Mouse (Mus musculus): ENCODE data around the gene Hnrnpll. TPM values are rescaled to one million over a fixed set of nuclear protein-coding genes. Genes with fewer than 3 reads are reported as not detected.

Hnrnpll gene
- polyA plus RNA-seq, 1 experiment from 2014 or later: 44.4 TPM

GRCm38 (mm10) chr17:80090551-80090950 is 28.4 kb upstream of the Hnrnpll start:
- Histone ChIP-seq H3K4me2 (ENCODE audit: low read depth, low read length) (no peak overlapping the region), H3K36me3 (ENCODE audit: control insufficient read depth, insufficient read depth) (no peaks in the 10 kb centered on the region), H3K9ac (ENCODE audit: low read length) (no peak overlapping the region), H3K27ac (ENCODE audit: low read length) (no peak overlapping the region), H3K9me3 (replicated peaks; ENCODE audit: control insufficient read depth, low read length) (no peaks in the 10 kb centered on the region; the same call in 1 of the 2 replicates), H3K4me1 (ENCODE audit: control insufficient read depth, insufficient read depth, low read length) (peaks cover under 1% of the 10 kb centered on the region), H3K4me3 (ENCODE audit: low read length) (no peak overlapping the region), H3K27me3 (ENCODE audit: control insufficient read depth, insufficient read depth, low read length) (no peaks in the 10 kb centered on the region)
- ATAC-seq (replicated peaks; ENCODE audit: extremely low read depth, insufficient read depth, low FRiP score): no peak
- WGBS: 60% methylated on average over 4 of the region's 4 CpGs

- Histone ChIP-seq H3K4me3 (ENCODE audit: low read length) (no peak overlapping the region), H3K9me3 (replicated peaks; ENCODE audit: control insufficient read depth, low read length) (no peaks in the 10 kb centered on the region; the same call in 1 of the 2 replicates), H3K4me2 (ENCODE audit: low read depth, low read length) (no peak overlapping the region), H3K9ac (ENCODE audit: low read length) (no peak overlapping the region), H3K27me3 (ENCODE audit: control insufficient read depth, insufficient read depth, low read length) (no peaks in the 10 kb centered on the region), H3K36me3 (ENCODE audit: control insufficient read depth, insufficient read depth) (no peaks in the 10 kb centered on the region), H3K4me1 (ENCODE audit: control insufficient read depth, insufficient read depth, low read length) (peaks cover 7% of the 10 kb centered on the region; the same call in 1 of the 2 replicates), H3K27ac (ENCODE audit: low read length) (no peak overlapping the region)
- WGBS: 84% methylated on average over 3 of the region's 3 CpGs
- ATAC-seq (replicated peaks; ENCODE audit: extremely low read depth, insufficient read depth, low FRiP score): no peak
These were observed 26.0 kb upstream of the Hnrnpll start for GRCm38 (mm10) chr17:80088168-80088567.

GRCm38 (mm10) chr17:80086591-80086990 is 24.5 kb upstream of the Hnrnpll start:
- 82% methylated on average over 11 of the region's 11 CpGs for WGBS
- H3K4me3 ChIP-seq (ENCODE audit: low read length): no peak overlapping the region
- H3K4me1 ChIP-seq (ENCODE audit: control insufficient read depth, insufficient read depth, low read length): peaks cover 7% of the 10 kb centered on the region; the same call in 1 of the 2 replicates
- H3K9me3 ChIP-seq (replicated peaks; ENCODE audit: control insufficient read depth, low read length): no peaks in the 10 kb centered on the region; the same call in 1 of the 2 replicates
- no peak overlapping the region for H3K27ac ChIP-seq (ENCODE audit: low read length)
- H3K4me2 ChIP-seq (ENCODE audit: low read depth, low read length): no peak overlapping the region
- no peak for ATAC-seq (replicated peaks; ENCODE audit: extremely low read depth, insufficient read depth, low FRiP score)
- no peaks in the 10 kb centered on the region for H3K27me3 ChIP-seq (ENCODE audit: control insufficient read depth, insufficient read depth, low read length)
- no peak overlapping the region for H3K9ac ChIP-seq (ENCODE audit: low read length)
- H3K36me3 ChIP-seq (ENCODE audit: control insufficient read depth, insufficient read depth): no peaks in the 10 kb centered on the region

GRCm38 (mm10) chr17:80084424-80084823 is 22.3 kb upstream of the Hnrnpll start:
- WGBS: 32% methylated on average over 9 of the region's 9 CpGs

GRCm38 (mm10) chr17:80083223-80083622 is 21.1 kb upstream of the Hnrnpll start:
- Histone ChIP-seq H3K27ac (ENCODE audit: low read length) (no peak overlapping the region), H3K9ac (ENCODE audit: low read length) (no peak overlapping the region), H3K4me3 (ENCODE audit: low read length) (no peak overlapping the region), H3K27me3 (ENCODE audit: control insufficient read depth, insufficient read depth, low read length) (no peaks in the 10 kb centered on the region), H3K4me2 (ENCODE audit: low read depth, low read length) (no peak overlapping the region), H3K36me3 (ENCODE audit: control insufficient read depth, insufficient read depth) (no peaks in the 10 kb centered on the region), H3K4me1 (ENCODE audit: control insufficient read depth, insufficient read depth, low read length) (peaks cover 7% of the 10 kb centered on the region; the same call in 1 of the 2 replicates), H3K9me3 (replicated peaks; ENCODE audit: control insufficient read depth, low read length) (no peaks in the 10 kb centered on the region; the same call in 1 of the 2 replicates)
- 73% methylated on average over 6 of the region's 6 CpGs for WGBS
- no peak for ATAC-seq (replicated peaks; ENCODE audit: extremely low read depth, insufficient read depth, low FRiP score)

More at GRCm38 (mm10) chr17:80084424-80084823, 22.3 kb upstream of the Hnrnpll start:
- no peaks in the 10 kb centered on the region for H3K27me3 ChIP-seq (ENCODE audit: control insufficient read depth, insufficient read depth, low read length)
- H3K27ac ChIP-seq (ENCODE audit: low read length): peak overlapping the region; percentile 64
- no peaks in the 10 kb centered on the region for H3K36me3 ChIP-seq (ENCODE audit: control insufficient read depth, insufficient read depth)
- no peak overlapping the region for H3K4me3 ChIP-seq (ENCODE audit: low read length)
- no peaks in the 10 kb centered on the region; the same call in 1 of the 2 replicates for H3K9me3 ChIP-seq (replicated peaks; ENCODE audit: control insufficient read depth, low read length)
- peak overlapping the region; percentile 11; the same call in 1 of the 2 replicates for H3K4me2 ChIP-seq (ENCODE audit: low read depth, low read length)
- H3K9ac ChIP-seq (ENCODE audit: low read length): no peak overlapping the region
- peak; percentile 73 for ATAC-seq (replicated peaks; ENCODE audit: extremely low read depth, insufficient read depth, low FRiP score)
- H3K4me1 ChIP-seq (ENCODE audit: control insufficient read depth, insufficient read depth, low read length): peaks cover 7% of the 10 kb centered on the region; the same call in 1 of the 2 replicates

GRCm38 (mm10) chr17:80078726-80079125 is 16.6 kb upstream of the Hnrnpll start:
- H3K4me1 ChIP-seq (ENCODE audit: control insufficient read depth, insufficient read depth, low read length): no peaks in the 10 kb centered on the region
- H3K4me2 ChIP-seq (ENCODE audit: low read depth, low read length): no peak overlapping the region
- H3K27me3 ChIP-seq (ENCODE audit: control insufficient read depth, insufficient read depth, low read length): no peaks in the 10 kb centered on the region
- H3K36me3 ChIP-seq (ENCODE audit: control insufficient read depth, insufficient read depth): no peaks in the 10 kb centered on the region
- no peaks in the 10 kb centered on the region for H3K9me3 ChIP-seq (replicated peaks; ENCODE audit: control insufficient read depth, low read length)
- H3K9ac ChIP-seq (ENCODE audit: low read length): no peak overlapping the region
- no peak overlapping the region for H3K4me3 ChIP-seq (ENCODE audit: low read length)
- H3K27ac ChIP-seq (ENCODE audit: low read length): no peak overlapping the region
- 80% methylated on average over 4 of the region's 4 CpGs for WGBS
- ATAC-seq (replicated peaks; ENCODE audit: extremely low read depth, insufficient read depth, low FRiP score): no peak

GRCm38 (mm10) chr17:80067257-80067656 is 5.1 kb upstream of the Hnrnpll start:
- ATAC-seq (replicated peaks; ENCODE audit: extremely low read depth, insufficient read depth, low FRiP score): no peak; the same call in 1 of the 2 replicates
- WGBS: 82% methylated on average over 5 of the region's 6 CpGs
- no peak overlapping the region for H3K9ac ChIP-seq (ENCODE audit: low read length)

GRCm38 (mm10) chr17:80063840-80064495 is 1.8 kb upstream of the Hnrnpll start:
- Histone ChIP-seq H3K9me3 (replicated peaks; ENCODE audit: control insufficient read depth, low read length) (no peaks in the 10 kb centered on the region), H3K27me3 (ENCODE audit: control insufficient read depth, insufficient read depth, low read length) (no peaks in the 10 kb centered on the region), H3K27ac (ENCODE audit: low read length) (no peak overlapping the region), H3K4me2 (ENCODE audit: low read depth, low read length) (no peak overlapping the region), H3K4me3 (ENCODE audit: low read length) (no peak overlapping the region), H3K4me1 (ENCODE audit: control insufficient read depth, insufficient read depth, low read length) (peaks cover 18% of the 10 kb centered on the region), H3K9ac (ENCODE audit: low read length) (no peak overlapping the region), H3K36me3 (ENCODE audit: control insufficient read depth, insufficient read depth) (no peaks in the 10 kb centered on the region)
- ATAC-seq (replicated peaks; ENCODE audit: extremely low read depth, insufficient read depth, low FRiP score): no peak
- 83% methylated on average over 8 of the region's 8 CpGs for WGBS

More at GRCm38 (mm10) chr17:80067257-80067656, 5.1 kb upstream of the Hnrnpll start:
- H3K27me3 ChIP-seq (ENCODE audit: control insufficient read depth, insufficient read depth, low read length): no peaks in the 10 kb centered on the region
- no peaks in the 10 kb centered on the region for H3K9me3 ChIP-seq (replicated peaks; ENCODE audit: control insufficient read depth, low read length)
- H3K4me1 ChIP-seq (ENCODE audit: control insufficient read depth, insufficient read depth, low read length): peaks cover 8% of the 10 kb centered on the region
- H3K4me3 ChIP-seq (ENCODE audit: low read length): no peak overlapping the region
- no peak overlapping the region for H3K4me2 ChIP-seq (ENCODE audit: low read depth, low read length)
- H3K27ac ChIP-seq (ENCODE audit: low read length): no peak overlapping the region
- no peaks in the 10 kb centered on the region for H3K36me3 ChIP-seq (ENCODE audit: control insufficient read depth, insufficient read depth)

GRCm38 (mm10) chr17:80063386-80063785 is 1.3 kb upstream of the Hnrnpll start:
- H3K9me3 ChIP-seq (replicated peaks; ENCODE audit: control insufficient read depth, low read length): no peaks in the 10 kb centered on the region
- no peak overlapping the region; the same call in 1 of the 2 replicates for H3K9ac ChIP-seq (ENCODE audit: low read length)
- WGBS: 63% methylated on average over 10 of the region's 10 CpGs
- peak overlapping the region; percentile 86 for H3K4me2 ChIP-seq (ENCODE audit: low read depth, low read length)
- no peaks in the 10 kb centered on the region for H3K27me3 ChIP-seq (ENCODE audit: control insufficient read depth, insufficient read depth, low read length)
- no peak overlapping the region for H3K4me3 ChIP-seq (ENCODE audit: low read length)
- H3K27ac ChIP-seq (ENCODE audit: low read length): no peak overlapping the region
- H3K36me3 ChIP-seq (ENCODE audit: control insufficient read depth, insufficient read depth): no peaks in the 10 kb centered on the region
- ATAC-seq (replicated peaks; ENCODE audit: extremely low read depth, insufficient read depth, low FRiP score): no peak
- H3K4me1 ChIP-seq (ENCODE audit: control insufficient read depth, insufficient read depth, low read length): peaks cover 20% of the 10 kb centered on the region

All from heart, embryonic 16.5 days (tissue).